Mouse (Mus musculus) embryonic facial prominence, embryonic 12.5 days (tissue): ENCODE results near the gene Homez. TPM values are rescaled to one million over a fixed set of nuclear protein-coding genes. Genes with fewer than 3 reads are reported as not detected.

Experiments
- ATAC-seq: fragments of 200-750 bp; cut with Nextera tagmentation; 2 replicates; pipeline ENCODE4 v1.8.0; 2017; ENCODE audit not compliant: insufficient number of reproducible peaks, insufficient read depth, low FRiP score, low TSS enrichment
- H3K27ac ChIP-seq: fragments of 300-500 bp; sonication (generic); 2 replicates; pipeline ENCODE4 v1.5.1; 2016; ENCODE audit warnings: mild to moderate bottlenecking
- H3K27me3 ChIP-seq: fragments of 300-500 bp; sonication (generic); 2 replicates; pipeline ENCODE4 v1.6.1; 2016; ENCODE audit warnings: mild to moderate bottlenecking, moderate library complexity
- H3K36me3 ChIP-seq: fragments of 300-500 bp; sonication (generic); 2 replicates; pipeline ENCODE4 v1.6.1; 2016; ENCODE audit warnings: mild to moderate bottlenecking
- H3K4me1 ChIP-seq: fragments of 300-500 bp; sonication (generic); 2 replicates; pipeline ENCODE4 v1.6.1; 2016
- H3K4me2 ChIP-seq: fragments of 300-500 bp; sonication (generic); replicated peaks from 2 replicates; pipeline ENCODE4 v1.6.1; 2016; ENCODE audit warnings: mild to moderate bottlenecking, moderate library complexity
- H3K4me3 ChIP-seq: fragments of 300-500 bp; sonication (generic); 2 replicates; pipeline ENCODE4 v1.5.1; 2016; ENCODE audit warnings: mild to moderate bottlenecking
- H3K9ac ChIP-seq: fragments of 300-500 bp; sonication (generic); 2 replicates; pipeline ENCODE4 v1.6.1; 2016; ENCODE audit warnings: mild to moderate bottlenecking, moderate library complexity
- H3K9me3 ChIP-seq: fragments of 300-500 bp; sonication (generic); 2 replicates; pipeline ENCODE4 v1.6.1; 2016; ENCODE audit warnings: mild to moderate bottlenecking, moderate library complexity
- WGBS: fragments of 180-500 bp; shearing (Covaris S2); methylation state at CpG from one replicate; pipeline ENCODE4 v1.1.7; 2016; 5-methylcytosine and 5-hydroxymethylcytosine counted together
- polyA plus RNA-seq: library from polyadenylated mRNA; unstranded; fragments of >200 nt; fragmentation: Nextera tagmentation; extraction: Ambion mirVana; gene quantifications from 2 replicates; pipeline ENCODE4 v1.2.1, GENCODE M21; 2016

Homez gene
- polyA plus RNA-seq, 1 experiment from 2014 or later, result 12.6 TPM

DNA sequence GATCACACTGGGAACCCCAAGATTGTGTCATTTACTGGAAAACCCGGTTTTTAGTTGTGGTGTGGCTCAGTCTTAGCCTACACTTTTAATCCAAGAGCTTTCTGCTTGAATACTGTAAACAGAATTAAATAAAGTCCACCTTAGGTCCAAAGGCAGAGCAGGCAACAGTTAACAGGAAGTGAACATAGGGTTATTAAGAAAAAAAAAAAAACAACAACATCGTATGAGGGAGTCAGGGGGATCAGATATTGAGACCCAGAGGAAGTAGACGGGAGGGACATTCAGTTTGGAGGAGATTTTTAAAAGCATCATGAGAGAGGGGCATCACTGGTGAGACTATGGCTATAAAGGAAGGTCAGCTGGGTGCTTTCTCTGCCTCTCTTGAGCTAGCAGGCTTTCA lies 4.5 kb downstream of the Homez start:
- H3K4me3 ChIP-seq, result no peak overlapping the region
- H3K4me2 ChIP-seq, result no peak overlapping the region
- no peaks in the 10 kb centered on the region for H3K9me3 ChIP-seq
- no peak overlapping the region for H3K27ac ChIP-seq
- WGBS, result 51% methylated on average over 3 of the region's 3 CpGs
- no peaks in the 10 kb centered on the region for H3K27me3 ChIP-seq
- no peak overlapping the region for H3K9ac ChIP-seq
- no peaks in the 10 kb centered on the region for H3K36me3 ChIP-seq
- no peaks in the 10 kb centered on the region for H3K4me1 ChIP-seq
- ATAC-seq, result no peak

- WGBS, result 83% methylated on average over 5 of the region's 5 CpGs
- Histone ChIP-seq H3K9ac (no peak overlapping the region), H3K27ac (no peak overlapping the region), H3K4me1 (no peaks in the 10 kb centered on the region), H3K27me3 (no peaks in the 10 kb centered on the region), H3K9me3 (no peaks in the 10 kb centered on the region), H3K36me3 (no peaks in the 10 kb centered on the region), H3K4me2 (no peak overlapping the region), H3K4me3 (no peak overlapping the region)
- no peak for ATAC-seq
Measured at GRCm38 (mm10) chr14:54865626-54866025, 5.1 kb downstream of the Homez start.

GRCm38 (mm10) chr14:54864313-54865036 lies 6.3 kb downstream of the Homez start:
- no peak for ATAC-seq
- Histone ChIP-seq H3K4me3 (peak overlapping the region; percentile 86), H3K4me1 (no peaks in the 10 kb centered on the region), H3K27me3 (no peaks in the 10 kb centered on the region), H3K27ac (peak overlapping the region; percentile 65; the same call in 1 of the 2 replicates), H3K9ac (peak overlapping the region; percentile 88), H3K4me2 (peak overlapping the region; percentile 60), H3K36me3 (no peaks in the 10 kb centered on the region), H3K9me3 (no peaks in the 10 kb centered on the region)
- 18% methylated on average over 21 of the region's 21 CpGs for WGBS

DNA sequence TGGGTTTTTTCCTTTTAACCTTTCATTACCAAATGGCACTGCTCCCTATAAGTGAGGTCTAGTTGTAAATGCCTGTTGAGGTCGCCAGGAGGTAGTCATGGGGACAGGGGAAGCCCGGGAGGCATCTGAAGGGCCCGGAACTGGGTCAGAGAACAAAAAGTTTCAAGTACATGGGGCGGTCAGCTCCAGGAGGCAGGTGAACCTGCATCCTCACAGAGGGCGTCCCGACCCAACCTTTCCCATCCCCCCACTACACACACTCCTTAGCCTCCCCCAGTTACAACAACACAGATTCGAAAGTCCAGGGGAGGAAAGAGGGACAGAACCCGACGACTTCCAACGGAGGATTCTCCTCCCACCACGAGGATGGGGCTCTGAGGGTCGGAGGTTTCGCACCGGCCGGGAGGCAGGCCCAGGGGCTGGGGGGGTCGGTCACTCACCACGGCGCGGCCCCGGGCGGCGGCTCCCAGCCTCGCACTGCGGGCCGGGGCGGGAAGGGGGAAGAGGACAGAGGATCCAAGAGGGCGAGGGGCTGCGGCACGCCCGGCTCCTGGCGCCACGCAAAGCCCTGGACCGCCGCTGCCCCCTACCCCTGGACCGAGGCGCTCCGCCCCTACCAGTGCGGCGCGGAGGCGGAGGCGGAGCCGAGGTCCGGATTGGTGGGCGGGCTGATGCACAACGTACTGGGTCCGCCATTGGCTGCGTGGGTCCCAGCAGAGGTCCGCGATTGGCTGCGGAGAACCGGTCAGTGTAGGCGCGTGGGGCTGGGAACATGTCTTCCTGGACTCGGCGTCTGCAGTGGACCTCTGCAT lies 7.1 kb downstream of the Homez start:
- Histone ChIP-seq H3K27ac (peak overlapping the region; percentile 72), H3K27me3 (no peaks in the 10 kb centered on the region), H3K4me1 (no peaks in the 10 kb centered on the region), H3K36me3 (no peaks in the 10 kb centered on the region), H3K9me3 (no peaks in the 10 kb centered on the region), H3K4me3 (peak overlapping the region; percentile 86), H3K4me2 (peak overlapping the region; percentile 60), H3K9ac (peak overlapping the region; percentile 88)
- WGBS, result under 1% methylated on average over 55 of the region's 56 CpGs
- ATAC-seq, result peak; percentile 100

DNA sequence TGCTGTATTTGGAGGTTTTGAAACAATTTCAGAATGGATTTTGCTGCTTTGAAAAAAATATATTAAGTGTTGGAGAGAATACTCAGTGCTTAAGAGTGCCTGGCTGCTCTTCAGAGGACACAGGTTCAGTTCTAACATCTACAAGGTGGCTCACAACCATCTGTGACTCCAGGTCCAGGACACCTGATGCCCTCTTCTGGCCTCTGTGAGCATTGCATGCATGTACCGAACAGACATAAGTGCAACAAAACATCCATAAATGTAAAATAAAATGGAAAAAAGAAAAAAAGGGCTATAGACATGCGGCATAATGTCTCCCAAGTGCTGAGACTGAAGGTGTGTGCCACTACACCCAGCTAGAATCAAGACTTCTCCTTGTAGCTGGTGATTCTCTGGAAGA lies 10.2 kb downstream of the Homez start:
- Histone ChIP-seq H3K9ac (no peak overlapping the region), H3K36me3 (peaks cover 23% of the 10 kb centered on the region), H3K27ac (no peak overlapping the region), H3K4me3 (no peak overlapping the region), H3K4me2 (no peak overlapping the region), H3K4me1 (no peaks in the 10 kb centered on the region), H3K9me3 (no peaks in the 10 kb centered on the region), H3K27me3 (no peaks in the 10 kb centered on the region)
- ATAC-seq, result no peak
- WGBS, result 52% methylated on average over 2 of the region's 2 CpGs

GRCm38 (mm10) chr14:54857891-54858290 lies 12.9 kb downstream of the Homez start:
- no peak overlapping the region for H3K27ac ChIP-seq
- H3K36me3 ChIP-seq, result peaks cover 26% of the 10 kb centered on the region
- ATAC-seq, result no peak
- no peak overlapping the region for H3K4me2 ChIP-seq
- no peaks in the 10 kb centered on the region for H3K4me1 ChIP-seq
- H3K4me3 ChIP-seq, result no peak overlapping the region
- WGBS, result 94% methylated on average over 9 of the region's 9 CpGs
- no peak overlapping the region for H3K9ac ChIP-seq
- no peaks in the 10 kb centered on the region for H3K9me3 ChIP-seq
- no peaks in the 10 kb centered on the region for H3K27me3 ChIP-seq

GRCm38 (mm10) chr14:54856703-54857102 lies 14.1 kb downstream of the Homez start:
- no peak overlapping the region for H3K27ac ChIP-seq
- no peak overlapping the region for H3K9ac ChIP-seq
- peaks cover 26% of the 10 kb centered on the region for H3K36me3 ChIP-seq
- 91% methylated on average over 7 of the region's 7 CpGs for WGBS
- H3K4me1 ChIP-seq, result no peaks in the 10 kb centered on the region
- ATAC-seq, result no peak
- H3K9me3 ChIP-seq, result no peaks in the 10 kb centered on the region
- H3K4me3 ChIP-seq, result no peak overlapping the region
- no peak overlapping the region for H3K4me2 ChIP-seq
- no peaks in the 10 kb centered on the region for H3K27me3 ChIP-seq

GRCm38 (mm10) chr14:54855726-54856125 lies 15.0 kb downstream of the Homez start:
- no peak overlapping the region for H3K4me2 ChIP-seq
- no peaks in the 10 kb centered on the region for H3K27me3 ChIP-seq
- no peak overlapping the region for H3K27ac ChIP-seq
- WGBS, result 98% methylated on average over 3 of the region's 3 CpGs
- H3K4me3 ChIP-seq, result no peak overlapping the region
- no peak overlapping the region for H3K9ac ChIP-seq
- H3K9me3 ChIP-seq, result no peaks in the 10 kb centered on the region
- H3K36me3 ChIP-seq, result peaks cover 26% of the 10 kb centered on the region
- no peak for ATAC-seq
- no peaks in the 10 kb centered on the region for H3K4me1 ChIP-seq

DNA sequence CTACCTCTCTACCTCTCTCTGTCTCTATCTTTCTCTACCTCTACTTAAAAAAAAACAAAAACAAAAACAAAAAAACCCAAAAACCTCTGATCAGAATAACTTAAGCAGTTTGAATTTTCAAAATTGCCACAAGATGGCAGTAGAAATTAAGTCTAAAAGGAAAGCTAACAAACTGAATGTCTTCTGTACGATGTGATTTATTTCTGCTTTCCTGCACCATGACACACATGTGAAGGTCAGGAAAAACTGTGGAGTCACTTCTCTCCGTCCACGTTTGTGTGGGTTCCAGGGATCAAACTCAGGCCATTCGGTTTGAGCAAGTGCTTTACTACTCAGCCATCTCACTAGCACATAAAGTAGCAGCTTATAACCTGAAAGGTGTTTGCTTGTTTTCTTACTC lies 27.3 kb downstream of the Homez start:
- WGBS, result 3% methylated on average over 4 of the region's 4 CpGs
- no peaks in the 10 kb centered on the region for H3K9me3 ChIP-seq
- no peak overlapping the region for H3K27ac ChIP-seq
- H3K4me1 ChIP-seq, result no peaks in the 10 kb centered on the region
- H3K4me2 ChIP-seq, result no peak overlapping the region
- no peaks in the 10 kb centered on the region for H3K36me3 ChIP-seq
- no peak for ATAC-seq
- no peaks in the 10 kb centered on the region for H3K27me3 ChIP-seq
- no peak overlapping the region for H3K4me3 ChIP-seq
- no peak overlapping the region for H3K9ac ChIP-seq

GRCm38 (mm10) chr14:54823716-54824115 lies 47.0 kb downstream of the Homez start:
- no peak overlapping the region for H3K9ac ChIP-seq
- H3K4me2 ChIP-seq, result no peak overlapping the region
- no peaks in the 10 kb centered on the region for H3K4me1 ChIP-seq
- H3K9me3 ChIP-seq, result no peaks in the 10 kb centered on the region
- no peak overlapping the region for H3K27ac ChIP-seq
- 79% methylated on average over 1 of the region's 1 CpGs for WGBS
- no peaks in the 10 kb centered on the region for H3K27me3 ChIP-seq
- ATAC-seq, result no peak
- no peaks in the 10 kb centered on the region for H3K36me3 ChIP-seq
- no peak overlapping the region for H3K4me3 ChIP-seq

DNA sequence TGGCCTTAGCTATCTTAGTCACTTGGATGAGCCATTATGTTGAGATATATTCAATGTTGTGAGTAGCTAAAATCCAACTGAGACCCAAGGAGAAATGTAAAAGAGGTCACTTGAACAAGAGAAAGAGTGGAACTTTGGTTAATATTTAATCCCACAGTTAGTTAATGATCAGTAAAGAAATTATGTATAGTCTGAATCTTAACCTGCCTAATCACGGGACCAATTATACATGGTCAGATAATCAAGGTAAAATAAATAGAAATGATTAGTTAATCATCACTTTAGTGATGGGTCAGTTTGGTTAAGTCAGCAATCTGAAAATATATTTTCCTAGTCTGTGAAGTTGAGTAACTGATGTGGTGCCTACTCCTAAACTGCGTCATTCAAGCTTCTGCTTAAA lies 48.5 kb downstream of the Homez start:
- H3K4me2 ChIP-seq, result no peak overlapping the region
- no peak overlapping the region for H3K4me3 ChIP-seq
- H3K36me3 ChIP-seq, result no peaks in the 10 kb centered on the region
- no peaks in the 10 kb centered on the region for H3K27me3 ChIP-seq
- WGBS, result 84% methylated on average over 2 of the region's 2 CpGs
- H3K9ac ChIP-seq, result no peak overlapping the region
- no peak overlapping the region for H3K27ac ChIP-seq
- ATAC-seq, result no peak
- no peaks in the 10 kb centered on the region for H3K9me3 ChIP-seq
- no peaks in the 10 kb centered on the region for H3K4me1 ChIP-seq

DNA sequence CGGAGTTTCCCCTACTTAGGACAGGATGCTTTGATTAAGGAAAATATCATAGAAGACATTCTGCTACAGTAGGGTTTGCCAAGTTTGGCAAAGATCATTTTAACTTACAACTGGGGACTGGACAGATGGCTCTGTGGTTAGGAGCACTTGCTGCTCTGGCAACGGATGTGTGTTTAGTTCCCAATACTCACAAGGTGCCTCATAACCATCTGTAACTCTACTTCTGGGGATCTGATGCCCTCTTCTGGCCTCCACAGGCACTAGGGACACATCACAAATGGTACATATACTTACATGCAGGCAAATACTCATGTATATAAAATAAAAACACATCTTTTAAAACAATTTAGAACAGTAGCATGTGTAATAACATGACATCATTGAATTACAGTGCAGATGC lies 53.0 kb downstream of the Homez start:
- H3K36me3 ChIP-seq, result no peaks in the 10 kb centered on the region
- 51% methylated on average over 2 of the region's 2 CpGs for WGBS
- ATAC-seq, result no peak
- no peak overlapping the region for H3K27ac ChIP-seq
- H3K9me3 ChIP-seq, result no peaks in the 10 kb centered on the region
- H3K9ac ChIP-seq, result no peak overlapping the region
- H3K4me1 ChIP-seq, result no peaks in the 10 kb centered on the region
- no peak overlapping the region for H3K4me3 ChIP-seq
- no peak overlapping the region for H3K4me2 ChIP-seq
- no peaks in the 10 kb centered on the region for H3K27me3 ChIP-seq
